Mouse (Mus musculus) thymus, adult 2 months (tissue): ENCODE data around the gene Map3k3.

Source experiments
- CTCF ChIP-seq: fragments of 200-500 bp; IDR thresholded peaks from 2 replicates; pipeline ENCODE4 v1.5.1; 2012; ENCODE audit warnings: mild to moderate bottlenecking, control low read depth, low read length, moderate library complexity, borderline replicate concordance; ENCODE audit not compliant: control insufficient read depth, poor library complexity, insufficient read depth; ENCODE audit errors: extremely low read depth
- POLR2A ChIP-seq: fragments of 200-500 bp; IDR thresholded peaks from 2 replicates; pipeline ENCODE4 v1.6.1; 2012; ENCODE audit warnings: mild to moderate bottlenecking, low read length, control low read depth, moderate library complexity; ENCODE audit not compliant: control insufficient read depth, poor library complexity, insufficient read depth; ENCODE audit errors: extremely low read depth

DNA sequence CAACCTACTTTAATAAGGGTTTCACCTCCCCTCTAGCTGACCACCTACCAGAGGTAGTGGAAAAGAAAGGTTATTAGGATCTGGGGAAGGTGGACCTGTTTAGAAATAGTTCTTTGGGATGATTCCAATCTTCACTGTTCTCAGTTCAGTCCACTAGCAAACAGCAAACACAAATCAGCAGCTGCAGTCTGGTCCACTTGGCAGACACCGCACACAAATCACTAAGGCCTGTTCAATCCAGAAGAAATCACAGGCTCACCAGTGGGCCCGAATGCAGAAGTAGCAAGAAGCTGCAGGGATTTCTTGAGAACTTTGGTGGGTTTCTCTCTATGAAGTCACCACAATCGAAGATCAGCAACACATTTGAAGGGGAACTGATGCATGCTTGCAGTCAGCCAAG, 18.5 kb downstream of the Map3k3 start:
- TF ChIP-seq CTCF (no peak), POLR2A (no peak)
